Mouse (Mus musculus): Measurements from ENCODE around the gene Bad.

Bad gene

GRCm38 (mm10) chr19:6915276-6915675, 26.4 kb upstream of the Bad start:
- DNase-seq (ENCODE audit: low read depth): no peak

- DNase-seq (ENCODE audit: low read depth): no peak
These were observed 25.2 kb upstream of the Bad start for GRCm38 (mm10) chr19:6916496-6916895.

GRCm38 (mm10) chr19:6918321-6918720, 23.3 kb upstream of the Bad start:
- DNase-seq (ENCODE audit: low read depth): no peak

GRCm38 (mm10) chr19:6919431-6919830, 22.2 kb upstream of the Bad start:
- DNase-seq (ENCODE audit: low read depth): no peak

GRCm38 (mm10) chr19:6919876-6920740, 21.6 kb upstream of the Bad start:
- no peak for DNase-seq (ENCODE audit: low read depth)

GRCm38 (mm10) chr19:6920741-6921636, 20.7 kb upstream of the Bad start:
- no peak for DNase-seq (ENCODE audit: low read depth)

GRCm38 (mm10) chr19:6921647-6922567, 19.8 kb upstream of the Bad start, which contains the start of gene Esrra:
Gene Esrra (minus strand): TSS chr19:6921813.
- peak; percentile 98 for DNase-seq (ENCODE audit: low read depth)

- no peak for DNase-seq (ENCODE audit: low read depth)
These were observed 18.5 kb upstream of the Bad start for GRCm38 (mm10) chr19:6922901-6923735.

GRCm38 (mm10) chr19:6924461-6925306, 17.0 kb upstream of the Bad start:
- DNase-seq (ENCODE audit: low read depth): peak; percentile 44

- DNase-seq (ENCODE audit: low read depth): no peak
These were observed 16.4 kb upstream of the Bad start, which contains the start of gene Catsperz for GRCm38 (mm10) chr19:6925307-6925573. Gene Catsperz (minus strand): TSS chr19:6925380.

- no peak for DNase-seq (ENCODE audit: low read depth)
These were observed 15.9 kb upstream of the Bad start for GRCm38 (mm10) chr19:6925611-6926329.

GRCm38 (mm10) chr19:6926559-6927255, 15.0 kb upstream of the Bad start:
- no peak for DNase-seq (ENCODE audit: low read depth)

- DNase-seq (ENCODE audit: low read depth): no peak
These were observed 13.6 kb upstream of the Bad start for GRCm38 (mm10) chr19:6928080-6928479.

- DNase-seq (ENCODE audit: low read depth): no peak
These were observed 10.7 kb upstream of the Bad start for GRCm38 (mm10) chr19:6931002-6931401.

- no peak for DNase-seq (ENCODE audit: low read depth)
These were observed 9.6 kb upstream of the Bad start for GRCm38 (mm10) chr19:6932018-6932417.

- DNase-seq (ENCODE audit: low read depth): no peak
These were observed 8.6 kb upstream of the Bad start for GRCm38 (mm10) chr19:6933102-6933435.

GRCm38 (mm10) chr19:6933436-6934194, 8.0 kb upstream of the Bad start:
- no peak for DNase-seq (ENCODE audit: low read depth)
